Mouse (Mus musculus) urinary bladder, postnatal 4 days (tissue): ENCODE results near the gene Snx30.
"Not testable (repeated sequence)": the region's sequence is repeated elsewhere in the genome, so short reads cannot be mapped to it uniquely, and the experiment has no call there.

Experiments used
- DNase-seq, 2 experiments: peaks; one replicate each; pipeline ENCODE4 v3.0.0; 2021 to 2022; ENCODE audit warnings: low spot score in 2 of 2

Gene Snx30

DNA sequence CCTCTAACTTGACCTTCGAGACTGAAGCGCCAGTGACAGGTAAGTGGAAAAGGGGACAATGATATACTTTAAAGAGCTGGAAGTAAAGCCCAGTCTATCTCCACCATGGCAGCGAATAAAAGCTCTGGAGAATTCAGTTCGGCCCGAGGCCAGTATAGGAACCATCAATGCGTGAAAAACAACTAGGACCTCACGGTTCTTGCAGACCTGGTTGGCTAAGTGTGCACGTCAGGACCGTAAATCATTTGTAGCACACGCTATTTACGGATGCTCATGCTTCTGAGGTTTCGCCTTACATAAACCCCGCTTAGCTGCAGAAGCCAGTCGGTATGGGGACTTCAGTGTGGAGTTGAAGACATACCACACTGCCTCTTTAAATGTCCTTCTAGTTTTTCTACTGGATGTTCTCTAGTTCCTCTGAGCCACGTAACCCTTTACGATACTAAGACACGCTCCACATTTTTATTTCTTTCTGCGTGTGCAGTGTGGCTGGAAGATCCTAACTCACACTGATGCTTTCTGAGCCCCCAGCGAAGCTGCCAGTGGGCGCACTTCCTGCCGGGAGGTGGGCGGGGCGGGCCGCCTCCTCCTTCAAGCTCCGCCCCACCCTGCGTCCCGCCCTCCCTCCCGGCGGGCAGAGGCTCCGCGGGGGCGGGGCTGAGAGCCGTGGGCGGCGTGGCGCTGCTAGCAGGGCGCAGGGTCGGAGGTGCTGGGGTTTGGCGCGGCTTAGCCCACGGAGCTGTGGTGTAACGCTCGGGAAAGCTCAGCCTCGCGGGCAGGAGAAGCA, at the start of gene Snx30:
Gene Snx30, plus strand, starts transcription at position 660 of the 787 bp plus-strand sequence.
- peak; percentile 85 to 86 for DNase-seq

GRCm38 (mm10) chr4:59756332-59757082, 49.1 kb upstream of the Snx30 start:
- peak in 1 of 2 experiments; percentile 36 for DNase-seq

DNA sequence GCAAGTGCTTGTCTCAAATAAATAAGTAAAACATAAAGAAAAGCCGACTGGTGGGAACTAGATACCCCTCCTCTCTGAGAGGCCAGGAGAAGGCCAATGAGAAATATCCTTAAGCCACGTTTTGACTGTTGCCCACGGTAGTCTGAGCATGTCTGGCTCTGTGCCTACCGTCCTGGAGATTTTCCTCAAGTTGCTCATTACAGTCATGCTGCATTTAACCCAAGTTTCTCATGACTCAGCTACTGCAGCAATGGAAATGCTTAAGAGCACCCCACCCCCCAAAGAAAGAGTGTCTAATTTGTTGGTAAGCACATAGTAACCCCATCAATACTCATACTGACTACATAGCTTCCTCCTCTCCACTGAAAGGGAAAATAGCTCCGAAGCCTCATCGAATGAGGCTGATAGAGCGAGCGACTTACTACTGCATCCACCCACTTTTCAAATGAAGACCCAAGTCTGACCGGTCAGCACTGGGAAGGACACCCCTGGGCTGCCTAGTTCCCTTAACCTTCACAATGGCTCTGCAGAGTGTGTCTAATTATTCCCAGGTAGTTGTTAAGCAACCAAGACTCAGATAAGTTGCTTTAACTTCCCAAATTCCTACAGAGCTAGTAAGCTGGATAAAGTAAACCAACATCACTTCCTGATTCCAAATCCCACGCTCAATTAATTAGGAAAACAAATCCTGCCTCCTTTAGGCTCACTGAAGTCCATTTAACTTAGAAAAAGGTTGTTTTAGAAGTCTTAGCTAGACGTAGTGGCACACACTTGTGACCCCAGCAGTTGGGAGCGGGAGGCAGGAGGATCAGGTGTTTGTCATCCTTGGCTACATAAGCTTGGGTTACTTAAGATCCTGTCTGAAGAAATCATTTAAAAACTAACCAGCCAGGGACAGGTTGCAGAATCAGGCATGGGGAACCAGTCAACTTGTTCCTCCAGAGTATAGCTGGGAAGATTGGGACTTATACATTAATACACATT, 47.9 kb upstream of the Snx30 start:
- no peak for DNase-seq

DNA sequence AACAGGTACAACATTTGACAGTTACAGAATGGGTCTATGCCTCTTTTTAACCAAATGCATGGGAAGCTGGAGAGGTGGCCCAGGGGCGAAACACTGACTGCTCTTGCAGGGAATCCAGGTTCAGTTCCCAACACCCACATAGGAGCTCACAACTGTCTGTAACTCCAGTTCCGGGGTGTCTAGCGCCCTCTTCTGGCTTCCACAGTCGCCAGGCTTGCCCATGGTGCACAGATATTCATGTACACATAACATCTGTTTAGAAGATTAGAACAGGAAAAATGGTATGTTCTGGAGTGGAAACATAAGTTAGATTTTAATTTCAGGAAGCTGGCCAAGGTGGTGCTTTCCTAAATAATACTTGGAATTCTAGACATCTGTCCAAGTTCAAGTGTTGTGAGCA, 45.6 kb upstream of the Snx30 start:
- no peak for DNase-seq

- DNase-seq, result peak; percentile 40 to 64
Observed at GRCm38 (mm10) chr4:59760636-59761364, 44.8 kb upstream of the Snx30 start.

DNA sequence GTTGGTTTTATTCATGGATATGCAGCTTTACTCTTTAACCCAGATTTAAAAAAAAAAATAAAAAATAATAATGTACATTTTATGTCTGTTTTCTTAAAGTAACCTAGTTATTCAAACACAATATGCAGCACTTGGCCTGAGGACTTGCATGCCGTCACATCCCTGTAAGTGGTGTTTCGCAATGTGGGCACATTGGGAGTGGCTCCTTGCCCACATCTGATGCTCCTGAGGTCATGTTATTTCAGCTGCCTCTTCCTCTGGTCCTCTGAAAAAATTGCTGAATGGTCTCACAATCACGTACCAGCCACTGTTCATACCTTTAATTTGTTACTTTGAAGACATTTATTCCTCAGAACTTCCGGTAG, 44.3 kb upstream of the Snx30 start:
- no peak for DNase-seq

- no peak for DNase-seq
Observed at GRCm38 (mm10) chr4:59764950-59765349, 40.7 kb upstream of the Snx30 start.

GRCm38 (mm10) chr4:59765385-59766005, 40.1 kb upstream of the Snx30 start:
- no peak for DNase-seq

DNA sequence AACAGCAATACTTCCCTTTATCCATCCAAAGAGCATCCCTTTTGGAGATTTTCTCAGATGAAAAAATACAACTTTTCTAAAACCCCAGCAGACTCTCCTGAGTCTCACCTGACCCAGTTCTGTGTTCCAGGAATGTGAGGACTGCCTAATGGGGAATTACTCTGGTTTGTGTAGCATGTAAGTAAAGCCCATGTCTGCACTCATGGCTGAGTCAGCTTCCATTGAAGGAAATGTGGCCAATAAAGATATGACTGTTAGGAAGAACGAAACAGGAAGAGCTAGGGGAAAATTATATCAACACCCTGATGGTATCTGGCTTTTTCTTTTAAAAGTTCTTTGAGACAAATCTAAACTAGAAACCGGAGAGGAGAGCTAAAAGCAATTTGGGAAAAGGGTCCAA, 37.9 kb upstream of the Snx30 start:
- no peak for DNase-seq

GRCm38 (mm10) chr4:59772171-59772879, 33.3 kb upstream of the Snx30 start:
- no peak for DNase-seq

- DNase-seq, result no peak
Observed at GRCm38 (mm10) chr4:59777828-59778227, 27.8 kb upstream of the Snx30 start.

DNA sequence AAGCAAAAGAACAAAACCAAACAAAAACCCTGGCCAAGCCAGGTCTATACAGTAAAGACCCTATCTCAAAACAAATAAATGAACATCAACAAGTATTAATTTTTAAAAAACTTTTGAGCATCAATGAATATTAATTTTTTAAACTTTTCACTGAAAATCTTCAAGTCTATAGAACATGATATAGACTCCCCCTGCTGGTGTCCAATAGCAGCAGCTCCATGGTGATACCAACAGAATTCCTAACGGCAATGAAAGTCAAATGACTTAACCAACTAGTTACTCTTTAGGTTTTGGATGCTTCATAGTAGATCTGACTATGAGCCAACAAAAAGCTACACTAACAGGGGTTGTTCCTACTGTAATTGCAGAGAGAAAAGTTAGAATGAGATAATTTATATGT, 25.1 kb upstream of the Snx30 start:
- no peak for DNase-seq

GRCm38 (mm10) chr4:59782853-59783684, 22.6 kb upstream of the Snx30 start:
- no peak for DNase-seq

GRCm38 (mm10) chr4:59783685-59784279, 21.9 kb upstream of the Snx30 start:
- peak; percentile 91 to 94 for DNase-seq

- DNase-seq, result no peak
Observed at GRCm38 (mm10) chr4:59785412-59785811, 20.2 kb upstream of the Snx30 start.

- peak; percentile 47 to 84 for DNase-seq
Observed at GRCm38 (mm10) chr4:59786661-59787060, 19.0 kb upstream of the Snx30 start.

DNA sequence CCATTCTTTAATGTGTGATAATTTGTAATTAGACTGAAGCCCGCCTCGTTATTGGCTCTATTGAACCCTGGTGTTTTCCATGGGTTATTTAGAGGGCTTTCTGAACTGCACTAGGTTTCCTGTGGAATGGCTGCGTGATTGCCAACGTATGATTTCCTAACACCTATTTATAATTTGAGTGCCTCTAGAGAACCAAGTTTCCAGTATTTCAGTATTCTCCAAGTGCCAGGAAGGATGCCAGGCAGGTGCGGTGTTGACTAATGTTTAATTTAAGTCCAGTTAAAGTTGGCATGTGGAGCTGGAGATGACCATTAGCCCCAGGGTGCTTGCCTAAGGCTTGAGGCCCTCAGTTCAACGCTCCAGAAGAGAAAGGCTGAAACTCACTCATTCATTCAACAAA, 18.5 kb upstream of the Snx30 start:
- no peak for DNase-seq

DNA sequence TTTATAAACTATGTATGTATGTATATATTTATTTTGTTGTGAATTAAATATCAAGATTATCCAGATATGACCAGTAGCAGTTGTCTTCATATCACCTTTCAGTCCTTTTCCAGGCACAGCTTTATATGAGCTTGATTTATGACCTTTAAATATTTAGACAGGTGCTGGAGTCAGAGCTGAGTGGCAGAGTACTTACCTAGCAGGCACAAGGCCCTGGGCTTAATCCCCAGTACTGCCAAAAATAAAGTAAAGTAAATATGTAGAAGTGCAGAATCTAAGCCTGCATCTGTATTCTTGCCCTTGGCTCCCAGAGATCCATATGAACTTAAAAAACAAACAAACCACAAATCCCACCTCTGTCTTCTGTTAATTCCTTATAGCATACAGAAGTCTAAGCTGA, 16.6 kb upstream of the Snx30 start:
- DNase-seq, result no peak

GRCm38 (mm10) chr4:59793626-59794025, 12.0 kb upstream of the Snx30 start:
- DNase-seq, result not testable (repeated sequence)
